Mouse (Mus musculus): ENCODE data around the gene Upp2. TPM values are rescaled to one million over a fixed set of nuclear protein-coding genes. Genes with fewer than 3 reads are reported as not detected.

Upp2 gene
- polyA plus RNA-seq, 1 experiment from 2014 or later, result 5.2 TPM

DNA sequence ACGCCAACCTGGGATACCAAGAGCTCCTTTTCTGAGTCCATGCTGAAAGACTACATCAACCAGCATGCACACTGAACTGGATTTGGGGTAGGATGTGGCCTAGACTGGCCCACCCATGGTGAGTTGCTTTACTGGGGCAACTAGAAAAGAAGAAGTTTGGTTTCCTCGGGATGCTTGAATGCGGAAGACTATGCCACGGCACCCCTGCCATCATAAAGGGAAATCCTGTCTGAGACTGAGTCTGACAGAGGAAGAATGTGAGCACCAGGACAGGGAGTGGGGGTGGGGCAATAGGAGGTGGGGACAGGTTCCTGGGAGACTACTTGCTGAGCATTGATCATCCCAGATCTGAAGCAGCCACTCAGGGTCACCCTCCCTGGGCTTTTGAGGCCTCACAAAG lies 32.7 kb upstream of the Upp2 start:
- no peaks in the 10 kb centered on the region for H3K27me3 ChIP-seq (ENCODE audit: insufficient read depth, poor library complexity, severe bottlenecking)
- no peak overlapping the region for H3K4me3 ChIP-seq
- H3K9me3 ChIP-seq, result no peaks in the 10 kb centered on the region
- H3K36me3 ChIP-seq, result peaks cover 6% of the 10 kb centered on the region; the same call in 1 of the 2 replicates
- H3K27ac ChIP-seq, result 0 out of 2 replicates have a peak overlapping the region, but pooled peaks have one; percentile 9
- H3K4me1 ChIP-seq (replicated peaks), result peaks cover 58% of the 10 kb centered on the region
- no peak for DNase-seq (ENCODE audit: low spot score)
- WGBS, result 71% methylated on average over 4 of the region's 4 CpGs

GRCm38 (mm10) chr2:58535233-58535632 lies 31.9 kb upstream of the Upp2 start:
- H3K4me1 ChIP-seq (replicated peaks), result peaks cover 51% of the 10 kb centered on the region

GRCm38 (mm10) chr2:58536796-58537195 lies 30.3 kb upstream of the Upp2 start:
- H3K9me3 ChIP-seq, result no peaks in the 10 kb centered on the region
- DNase-seq (ENCODE audit: low spot score), result no peak
- H3K36me3 ChIP-seq, result peaks cover 6% of the 10 kb centered on the region; the same call in 1 of the 2 replicates
- H3K4me3 ChIP-seq, result no peak overlapping the region
- H3K4me1 ChIP-seq (replicated peaks), result peaks cover 38% of the 10 kb centered on the region
- H3K27me3 ChIP-seq (ENCODE audit: insufficient read depth, poor library complexity, severe bottlenecking), result no peaks in the 10 kb centered on the region
- H3K27ac ChIP-seq, result no peak overlapping the region
- WGBS, result 87% methylated on average over 3 of the region's 3 CpGs

More at GRCm38 (mm10) chr2:58535233-58535632, 31.9 kb upstream of the Upp2 start:
- WGBS, result 86% methylated on average over 8 of the region's 8 CpGs
- Histone ChIP-seq H3K4me3 (no peak overlapping the region), H3K27me3 (ENCODE audit: insufficient read depth, poor library complexity, severe bottlenecking) (no peaks in the 10 kb centered on the region), H3K27ac (no peak overlapping the region), H3K9me3 (no peaks in the 10 kb centered on the region), H3K36me3 (peaks cover 6% of the 10 kb centered on the region; the same call in 1 of the 2 replicates)
- DNase-seq (ENCODE audit: low spot score), result no peak

DNA sequence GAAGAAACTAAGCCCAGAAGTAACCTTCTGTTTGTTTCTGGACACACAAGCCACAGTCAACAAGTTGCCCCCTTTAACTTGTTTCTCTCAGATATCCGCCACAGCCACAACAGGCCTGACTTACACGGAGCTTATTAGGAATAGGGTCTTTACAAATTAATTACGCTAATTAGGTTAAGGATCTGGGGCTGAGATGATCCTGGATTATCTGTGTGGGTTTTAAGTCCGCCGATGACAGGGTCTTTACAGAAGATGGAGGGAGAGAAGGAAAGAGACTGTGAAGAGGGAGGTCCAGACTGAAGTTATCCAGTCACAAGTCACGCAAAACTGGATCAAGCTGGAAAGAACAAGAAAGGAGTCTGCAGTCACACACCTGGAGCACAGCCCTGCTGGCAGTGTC lies 28.9 kb upstream of the Upp2 start:
- H3K9me3 ChIP-seq, result no peaks in the 10 kb centered on the region
- peaks cover 24% of the 10 kb centered on the region for H3K4me1 ChIP-seq (replicated peaks)
- no peak overlapping the region for H3K4me3 ChIP-seq
- H3K27me3 ChIP-seq (ENCODE audit: insufficient read depth, poor library complexity, severe bottlenecking), result no peaks in the 10 kb centered on the region
- peaks cover 6% of the 10 kb centered on the region; the same call in 1 of the 2 replicates for H3K36me3 ChIP-seq
- no peak overlapping the region for H3K27ac ChIP-seq
- 92% methylated on average over 6 of the region's 6 CpGs for WGBS
- DNase-seq (ENCODE audit: low spot score), result no peak

DNA sequence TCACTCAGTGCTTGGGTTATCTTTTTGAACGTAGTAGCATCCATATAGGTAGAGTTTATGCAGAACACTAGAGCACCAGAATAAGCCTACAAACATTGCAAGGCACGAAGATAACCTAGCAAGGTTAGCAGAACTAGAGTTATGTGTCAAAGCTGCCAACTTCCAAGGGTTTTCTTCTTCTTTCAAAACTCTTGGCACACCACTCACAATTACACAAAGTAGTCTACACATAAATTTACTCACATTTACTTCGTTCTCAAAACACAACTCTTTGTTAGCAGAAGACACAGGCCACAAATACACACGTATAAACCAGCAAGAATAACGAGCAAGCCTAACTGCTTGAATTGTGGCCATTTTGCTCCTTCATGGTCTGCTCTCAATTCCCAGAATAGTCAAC lies 23.8 kb upstream of the Upp2 start:
- no peak overlapping the region for H3K27ac ChIP-seq
- no peaks in the 10 kb centered on the region for H3K27me3 ChIP-seq (ENCODE audit: insufficient read depth, poor library complexity, severe bottlenecking)
- 89% methylated on average over 5 of the region's 5 CpGs for WGBS
- no peak overlapping the region for H3K4me3 ChIP-seq
- H3K9me3 ChIP-seq, result no peaks in the 10 kb centered on the region
- no peaks in the 10 kb centered on the region for H3K4me1 ChIP-seq (replicated peaks)
- DNase-seq (ENCODE audit: low spot score), result no peak
- H3K36me3 ChIP-seq, result no peaks in the 10 kb centered on the region

GRCm38 (mm10) chr2:58544368-58544767 lies 22.7 kb upstream of the Upp2 start:
- H3K4me1 ChIP-seq (replicated peaks), result peaks cover under 1% of the 10 kb centered on the region; the same call in 1 of the 2 replicates
- no peaks in the 10 kb centered on the region for H3K36me3 ChIP-seq
- DNase-seq (ENCODE audit: low spot score), result no peak
- H3K27me3 ChIP-seq (ENCODE audit: insufficient read depth, poor library complexity, severe bottlenecking), result no peaks in the 10 kb centered on the region
- H3K4me3 ChIP-seq, result no peak overlapping the region
- 93% methylated on average over 6 of the region's 6 CpGs for WGBS
- H3K9me3 ChIP-seq, result no peaks in the 10 kb centered on the region
- no peak overlapping the region for H3K27ac ChIP-seq

- H3K4me3 ChIP-seq, result no peak overlapping the region
- no peaks in the 10 kb centered on the region for H3K9me3 ChIP-seq
- H3K27me3 ChIP-seq (ENCODE audit: insufficient read depth, poor library complexity, severe bottlenecking), result no peaks in the 10 kb centered on the region
- no peak overlapping the region for H3K27ac ChIP-seq
- WGBS, result 94% methylated on average over 7 of the region's 7 CpGs
- no peak for DNase-seq (ENCODE audit: low spot score)
- no peaks in the 10 kb centered on the region for H3K36me3 ChIP-seq
- H3K4me1 ChIP-seq (replicated peaks), result peaks cover 19% of the 10 kb centered on the region
These were observed 20.8 kb upstream of the Upp2 start for GRCm38 (mm10) chr2:58546264-58546663.

DNA sequence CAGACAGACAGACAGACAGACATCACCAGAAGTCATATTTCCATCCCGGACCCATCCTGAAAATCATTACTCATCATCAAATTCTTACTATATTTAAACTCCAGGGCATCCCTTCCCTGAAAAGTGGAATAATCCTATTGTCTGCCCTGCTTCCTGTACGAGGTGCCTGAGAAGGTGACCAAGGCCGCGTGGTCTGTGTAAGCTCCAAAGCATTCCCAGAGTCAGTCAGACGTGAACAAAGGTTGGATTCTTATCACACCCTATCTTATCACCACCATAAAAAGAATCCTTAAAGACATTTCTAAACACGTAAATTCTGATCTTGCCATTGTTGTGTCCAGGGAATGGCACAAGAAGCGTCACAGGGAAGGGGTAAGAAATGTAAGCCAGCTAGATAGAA lies 18.2 kb upstream of the Upp2 start:
- 81% methylated on average over 7 of the region's 7 CpGs for WGBS
- H3K4me1 ChIP-seq (replicated peaks), result peaks cover 44% of the 10 kb centered on the region
- no peaks in the 10 kb centered on the region for H3K27me3 ChIP-seq (ENCODE audit: insufficient read depth, poor library complexity, severe bottlenecking)
- no peak overlapping the region for H3K27ac ChIP-seq
- no peak overlapping the region for H3K4me3 ChIP-seq
- no peak for DNase-seq (ENCODE audit: low spot score)
- no peaks in the 10 kb centered on the region for H3K36me3 ChIP-seq
- H3K9me3 ChIP-seq, result no peaks in the 10 kb centered on the region

GRCm38 (mm10) chr2:58549960-58550359 lies 17.1 kb upstream of the Upp2 start:
- Histone ChIP-seq H3K27me3 (ENCODE audit: insufficient read depth, poor library complexity, severe bottlenecking) (no peaks in the 10 kb centered on the region), H3K4me3 (no peak overlapping the region), H3K36me3 (no peaks in the 10 kb centered on the region), H3K4me1 (replicated peaks) (peaks cover 48% of the 10 kb centered on the region), H3K9me3 (no peaks in the 10 kb centered on the region), H3K27ac (no peak overlapping the region)
- WGBS, result 58% methylated on average over 6 of the region's 6 CpGs
- no peak for DNase-seq (ENCODE audit: low spot score)

- no peak overlapping the region for H3K4me3 ChIP-seq
- no peaks in the 10 kb centered on the region for H3K27me3 ChIP-seq (ENCODE audit: insufficient read depth, poor library complexity, severe bottlenecking)
- H3K27ac ChIP-seq, result no peak overlapping the region
- no peaks in the 10 kb centered on the region for H3K36me3 ChIP-seq
- DNase-seq (ENCODE audit: low spot score), result no peak
- H3K9me3 ChIP-seq, result no peaks in the 10 kb centered on the region
- peaks cover 48% of the 10 kb centered on the region for H3K4me1 ChIP-seq (replicated peaks)
- 64% methylated on average over 9 of the region's 9 CpGs for WGBS
These were observed 16.6 kb upstream of the Upp2 start for GRCm38 (mm10) chr2:58550488-58550887.

GRCm38 (mm10) chr2:58551866-58552265 lies 15.2 kb upstream of the Upp2 start:
- no peak for DNase-seq (ENCODE audit: low spot score)
- Histone ChIP-seq H3K4me1 (replicated peaks) (peaks cover 49% of the 10 kb centered on the region), H3K27me3 (ENCODE audit: insufficient read depth, poor library complexity, severe bottlenecking) (no peaks in the 10 kb centered on the region), H3K36me3 (no peaks in the 10 kb centered on the region), H3K4me3 (no peak overlapping the region), H3K27ac (peak overlapping the region; percentile 72), H3K9me3 (no peaks in the 10 kb centered on the region)
- 14% methylated on average over 6 of the region's 6 CpGs for WGBS

- Histone ChIP-seq H3K27ac (peak overlapping the region; percentile 72), H3K9me3 (no peaks in the 10 kb centered on the region), H3K4me3 (no peak overlapping the region), H3K4me1 (replicated peaks) (peaks cover 51% of the 10 kb centered on the region), H3K27me3 (ENCODE audit: insufficient read depth, poor library complexity, severe bottlenecking) (no peaks in the 10 kb centered on the region), H3K36me3 (no peaks in the 10 kb centered on the region)
- no peak for DNase-seq (ENCODE audit: low spot score)
- 15% methylated on average over 3 of the region's 3 CpGs for WGBS
These were observed 14.8 kb upstream of the Upp2 start for GRCm38 (mm10) chr2:58552296-58552695.

DNA sequence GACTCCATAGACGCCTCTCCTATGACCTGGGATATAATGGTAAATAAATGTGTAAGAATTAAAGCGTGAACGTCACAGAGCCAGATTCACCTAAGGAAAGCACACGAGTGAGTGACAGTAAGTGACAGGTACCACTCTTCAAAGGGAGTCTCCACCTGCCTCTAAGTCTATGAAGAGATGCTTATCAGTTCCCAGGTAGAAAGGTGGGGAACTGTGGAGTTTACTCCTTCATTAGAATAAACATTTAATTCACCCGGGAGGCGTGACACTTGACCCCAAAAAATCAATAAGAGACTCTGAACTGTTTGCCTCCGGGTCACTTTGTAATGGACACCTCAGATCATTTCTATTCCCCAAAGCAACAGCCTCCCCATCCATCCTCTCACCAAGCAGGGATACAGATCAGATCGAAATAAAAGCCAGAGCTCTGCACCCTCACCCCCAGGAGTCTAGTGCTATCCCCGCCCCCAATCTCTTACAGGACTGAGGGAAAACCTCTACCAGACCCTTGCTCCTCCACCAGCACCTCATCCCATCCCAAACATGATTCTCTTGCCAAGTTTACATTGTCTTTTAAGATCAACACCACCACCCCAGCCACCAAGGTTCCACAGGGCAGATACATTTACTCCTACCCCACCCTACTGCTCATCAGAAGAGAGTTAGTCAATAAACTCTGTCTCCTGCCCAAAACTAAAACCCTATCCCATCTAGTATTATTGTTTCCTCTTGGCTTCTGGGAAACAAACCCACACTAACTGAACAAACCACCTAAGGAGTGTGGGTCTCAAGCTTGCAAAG lies 9.9 kb upstream of the Upp2 start:
- Histone ChIP-seq H3K36me3 (no peaks in the 10 kb centered on the region), H3K27me3 (ENCODE audit: insufficient read depth, poor library complexity, severe bottlenecking) (no peaks in the 10 kb centered on the region), H3K9me3 (no peaks in the 10 kb centered on the region), H3K4me3 (no peak overlapping the region), H3K27ac (no peak overlapping the region), H3K4me1 (replicated peaks) (peaks cover 33% of the 10 kb centered on the region)
- no peak for DNase-seq (ENCODE audit: low spot score)
- WGBS, result 69% methylated on average over 9 of the region's 9 CpGs
